Mouse (Mus musculus): ENCODE data around the gene Gm21366. TPM values are rescaled to one million over a fixed set of nuclear protein-coding genes. Genes with fewer than 3 reads are reported as not detected.

Gm21366 gene
- not detected for polyA plus RNA-seq (2014; fragmentation: Illumina TruSeq; extraction: RNeasy Lipid Tissue Mini Kit (QIAGEN cat#74804); ENCODE audit: low read depth, low replicate concordance)

DNA sequence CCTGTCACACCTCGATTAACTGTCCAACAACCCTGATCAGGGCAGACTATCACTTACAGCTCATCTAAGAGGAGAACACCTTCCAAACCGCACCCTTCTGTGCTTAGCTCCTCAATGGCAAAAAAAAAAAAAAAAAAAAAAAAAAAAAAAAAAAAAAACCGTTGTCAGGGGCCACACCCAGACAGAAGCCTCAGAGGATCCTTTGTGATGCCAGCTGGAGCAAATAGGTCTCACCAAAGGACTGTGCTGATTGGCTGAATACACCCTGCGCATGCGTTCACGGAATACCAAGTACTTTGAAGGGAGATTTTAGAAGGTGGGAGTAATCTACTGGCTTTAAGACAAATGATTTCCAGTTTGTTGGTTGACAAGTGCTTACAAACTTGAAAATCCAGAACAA, at the start of gene Gm21366:
Gm21366 (minus strand) TSS at position 101 of the 400 bp plus-strand sequence.

Data from kidney, adult 10 weeks (tissue).